Mouse (Mus musculus) liver, adult 2 months (tissue): ENCODE results near the gene Romo1. TPM values are rescaled to one million over a fixed set of nuclear protein-coding genes. Genes with fewer than 3 reads are reported as not detected.

ENCODE experiments used
- DNase-seq: peaks from one replicate; pipeline ENCODE4 v3.0.0-alpha.2; 2011; ENCODE audit warnings: low read depth, low spot score; ENCODE audit errors: extremely low read depth
- H3K27ac ChIP-seq: fragments of 200-500 bp; replicated peaks from 2 replicates; pipeline ENCODE4 v1.5.1; 2012; ENCODE audit warnings: low read depth, mild to moderate bottlenecking, control low read depth, inconsistent platforms, low read length; ENCODE audit not compliant: insufficient read depth
- H3K27me3 ChIP-seq: fragments of 200-500 bp; 2 replicates; pipeline ENCODE4 v1.6.1; 2012; ENCODE audit warnings: mild to moderate bottlenecking, moderate library complexity, low read length, inconsistent platforms; ENCODE audit not compliant: control insufficient read depth, insufficient read depth
- H3K36me3 ChIP-seq: fragments of 200-500 bp; 2 replicates; pipeline ENCODE4 v1.6.1; 2012; ENCODE audit warnings: low read length, inconsistent platforms; ENCODE audit not compliant: control insufficient read depth, insufficient read depth
- H3K4me1 ChIP-seq: fragments of 200-500 bp; 2 replicates; pipeline ENCODE4 v1.6.1; 2011; ENCODE audit warnings: low read length; ENCODE audit not compliant: control insufficient read depth, insufficient read depth
- H3K4me3 ChIP-seq: fragments of 200-500 bp; 2 replicates; pipeline ENCODE4 v1.5.1; 2011; ENCODE audit warnings: low read depth, mild to moderate bottlenecking, control low read depth, low read length, moderate library complexity; ENCODE audit not compliant: insufficient read depth
- H3K79me2 ChIP-seq: fragments of 200-500 bp; 2 replicates; pipeline ENCODE4 v1.6.1; 2012; ENCODE audit warnings: inconsistent platforms, mild to moderate bottlenecking, low read length, moderate library complexity; ENCODE audit not compliant: control insufficient read depth, insufficient read depth
- H3K9ac ChIP-seq: fragments of 200-500 bp; 2 replicates; pipeline ENCODE4 v1.6.1; 2012; ENCODE audit warnings: low read depth, mild to moderate bottlenecking, control low read depth, inconsistent platforms, low read length
- CTCF ChIP-seq: fragments of 200-500 bp; IDR thresholded peaks from 2 replicates; pipeline ENCODE4 v1.5.1; 2011; ENCODE audit warnings: low read depth, low read length, control low read depth
- POLR2A ChIP-seq: fragments of 200-500 bp; IDR thresholded peaks from 2 replicates; pipeline ENCODE4 v1.6.1; 2011; ENCODE audit warnings: low read length, control low read depth; ENCODE audit not compliant: insufficient read depth; ENCODE audit errors: extremely low read depth
- WGBS: fragments of 180-500 bp; shearing (Covaris S2); methylation state at CpG from one replicate; pipeline ENCODE4 v1.1.7; 2018; 5-methylcytosine and 5-hydroxymethylcytosine counted together
- polyA plus RNA-seq: library from polyadenylated mRNA; depleted of rRNA; stranded (reverse); fragments of >200 nt; gene quantifications from 2 replicates; pipeline ENCODE4 v1.2.3, GENCODE M21; 2012
- total RNA-seq: library from RNA; depleted of rRNA; stranded (reverse); fragments of >200 nt; gene quantifications from 2 replicates; pipeline ENCODE4 v1.2.3, GENCODE M21; 2014

Gene Romo1
- total and polyA plus RNA-seq, 2 experiments, result 152 to 252 TPM

DNA sequence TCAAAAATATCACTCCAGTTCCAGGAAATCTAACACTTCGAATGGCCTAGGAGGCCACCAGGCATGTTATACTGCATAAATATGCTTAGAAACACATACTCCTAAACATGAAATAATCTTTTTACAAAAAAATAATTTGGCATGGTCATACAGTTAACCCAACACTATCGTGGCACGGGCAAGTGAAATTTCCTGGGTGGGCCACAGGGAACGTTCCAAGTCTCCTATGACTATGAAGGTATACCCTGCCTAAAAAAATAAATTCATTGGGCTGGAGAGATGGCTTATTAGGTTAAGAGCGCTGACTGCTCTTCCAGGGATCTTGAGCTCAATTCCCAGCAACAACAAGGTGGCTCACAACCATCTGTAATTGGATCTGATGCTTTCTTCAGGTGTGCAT is 22.7 kb downstream of the Romo1 start:
- DNase-seq, result no peak
- 91% methylated on average over 5 of the region's 5 CpGs for WGBS
- peaks cover 76% of the 10 kb centered on the region for H3K36me3 ChIP-seq
- peaks cover 2% of the 10 kb centered on the region; the same call in 1 of the 2 replicates for H3K4me1 ChIP-seq
- no peak overlapping the region for H3K27ac ChIP-seq
- no peak overlapping the region for H3K9ac ChIP-seq
- H3K4me3 ChIP-seq, result no peak overlapping the region
- TF ChIP-seq POLR2A (no peak), CTCF (no peak)
- no peaks in the 10 kb centered on the region for H3K27me3 ChIP-seq
- H3K79me2 ChIP-seq, result peaks cover 3% of the 10 kb centered on the region; the same call in 1 of the 2 replicates

DNA sequence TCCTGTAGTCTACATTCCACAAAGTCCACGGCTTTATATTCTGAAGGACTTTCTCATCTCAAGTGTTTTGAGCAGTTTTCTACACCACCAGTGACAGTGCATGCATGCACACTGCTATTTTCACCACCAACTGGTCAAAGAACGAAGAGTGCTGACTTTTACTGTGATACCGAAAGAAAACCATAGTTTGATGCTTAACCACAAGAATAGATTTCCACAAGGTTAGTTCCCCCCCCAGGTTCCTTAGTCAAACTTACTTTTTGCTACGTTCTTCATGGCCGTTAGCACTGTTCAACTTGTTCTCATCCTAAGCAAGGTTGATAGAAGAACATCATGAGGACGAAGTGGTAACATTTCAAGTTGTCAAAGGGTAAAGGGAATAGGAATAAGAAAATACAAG is 33.2 kb downstream of the Romo1 start:
- DNase-seq, result no peak
- no peak overlapping the region for H3K27ac ChIP-seq
- TF ChIP-seq CTCF, result no peak
- no peak for TF ChIP-seq POLR2A
- no peaks in the 10 kb centered on the region for H3K27me3 ChIP-seq
- no peak overlapping the region for H3K9ac ChIP-seq
- 53% methylated on average over 6 of the region's 6 CpGs for WGBS
- peaks cover 40% of the 10 kb centered on the region for H3K36me3 ChIP-seq
- peaks cover 12% of the 10 kb centered on the region for H3K79me2 ChIP-seq
- H3K4me3 ChIP-seq, result no peak overlapping the region
- H3K4me1 ChIP-seq, result peaks cover 12% of the 10 kb centered on the region

- peak; percentile 93 for DNase-seq
- TF ChIP-seq CTCF, result 0 out of 2 replicates have a peak, but pooled peaks have one; percentile 16
- TF ChIP-seq POLR2A, result no peak
- H3K9ac ChIP-seq, result no peak overlapping the region
- H3K79me2 ChIP-seq, result peaks cover 12% of the 10 kb centered on the region
- H3K27ac ChIP-seq, result no peak overlapping the region
- H3K4me3 ChIP-seq, result no peak overlapping the region
- peaks cover 12% of the 10 kb centered on the region for H3K4me1 ChIP-seq
- peaks cover 36% of the 10 kb centered on the region for H3K36me3 ChIP-seq
- WGBS, result 6% methylated on average over 7 of the region's 7 CpGs
- no peaks in the 10 kb centered on the region for H3K27me3 ChIP-seq
Observed at GRCm38 (mm10) chr2:156177651-156178050, 33.8 kb downstream of the Romo1 start.

DNA sequence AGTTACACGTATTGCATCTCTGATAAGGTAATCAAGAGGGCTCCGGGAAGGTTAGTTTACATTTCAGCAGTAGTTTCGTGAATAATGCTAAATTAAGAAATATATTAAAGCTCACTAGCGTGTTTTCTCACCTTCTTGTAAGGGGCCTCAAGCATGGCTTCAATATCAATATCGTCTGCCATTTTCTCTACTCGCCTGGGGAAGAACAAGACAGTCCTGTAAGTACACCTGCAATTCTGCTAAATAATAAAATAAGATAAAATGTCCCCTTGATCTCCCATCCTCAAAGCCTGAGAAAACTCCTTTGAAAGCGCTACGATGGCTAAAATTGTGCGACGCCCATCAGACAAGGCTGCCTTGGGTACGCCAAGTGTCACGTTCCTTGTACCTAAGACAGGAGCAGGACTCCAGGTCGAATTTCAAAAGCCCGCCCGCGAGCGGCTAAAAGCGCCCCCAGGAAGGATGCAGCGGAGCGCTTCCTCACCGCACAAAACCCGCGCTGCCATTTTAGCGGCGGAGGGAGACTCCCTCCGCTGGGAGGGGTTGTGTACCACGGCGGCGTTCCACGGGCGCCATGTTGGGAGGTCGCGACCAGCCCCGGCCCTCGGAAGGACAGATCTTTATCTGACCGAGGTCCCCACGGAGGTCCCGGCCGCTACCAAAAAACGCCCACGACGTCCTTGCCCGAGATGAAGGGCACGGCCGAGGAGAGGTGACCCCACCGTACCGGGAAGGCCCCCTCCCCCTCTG is 35.4 kb downstream of the Romo1 start:
- no peak for TF ChIP-seq POLR2A
- no peak for TF ChIP-seq CTCF
- Histone ChIP-seq H3K79me2 (peaks cover 12% of the 10 kb centered on the region), H3K27ac (peak overlapping the region; percentile 99), H3K27me3 (no peaks in the 10 kb centered on the region), H3K36me3 (peaks cover 24% of the 10 kb centered on the region), H3K4me3 (peak overlapping the region; percentile 98), H3K4me1 (peaks cover 12% of the 10 kb centered on the region), H3K9ac (peak overlapping the region; percentile 98)
- under 1% methylated on average over 47 of the region's 47 CpGs for WGBS
- peak; percentile 43 for DNase-seq

GRCm38 (mm10) chr2:156179796-156180093 is 35.9 kb downstream of the Romo1 start:
- whole genome bisulfite sequencing, result under 1% methylated on average over 41 of the region's 41 CpGs

More at GRCm38 (mm10) chr2:156179796-156180093, 35.9 kb downstream of the Romo1 start:
- Histone ChIP-seq H3K36me3 (peaks cover 19% of the 10 kb centered on the region), H3K79me2 (peaks cover 12% of the 10 kb centered on the region), H3K9ac (peak overlapping the region; percentile 98), H3K27ac (peak overlapping the region; percentile 99), H3K4me1 (peaks cover 12% of the 10 kb centered on the region), H3K4me3 (peak overlapping the region; percentile 98), H3K27me3 (no peaks in the 10 kb centered on the region)
- no peak for TF ChIP-seq POLR2A
- no peak for TF ChIP-seq CTCF
- no peak for DNase-seq
